Mouse (Mus musculus): ENCODE results near the gene Ptprf.

Gene Ptprf

GRCm38 (mm10) chr4:118257416-118257815 is 33.8 kb downstream of the Ptprf start:
- no peak for DNase-seq

- DNase-seq: no peak
Measured at GRCm38 (mm10) chr4:118256217-118256616, 35.0 kb downstream of the Ptprf start.

DNA sequence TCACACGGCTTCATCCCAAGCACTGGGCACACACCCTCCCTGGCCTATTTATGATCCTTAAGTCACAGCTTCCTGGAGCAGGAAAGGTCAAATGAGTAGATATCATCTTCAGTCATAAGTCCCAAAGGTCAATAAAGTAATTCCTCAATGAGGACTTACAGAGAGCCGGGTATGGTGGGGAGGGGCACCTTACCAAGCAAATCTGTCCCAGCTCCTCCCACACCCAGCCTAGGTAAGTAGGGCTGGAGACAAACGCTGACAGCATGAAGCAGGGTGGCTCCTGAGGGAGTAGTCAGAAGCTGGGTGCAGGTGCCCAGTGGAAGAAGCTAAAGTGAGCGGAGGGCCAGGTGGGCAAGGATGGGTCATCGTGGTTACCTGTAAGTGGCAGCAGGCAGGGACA is 36.3 kb downstream of the Ptprf start:
- DNase-seq: no peak

DNA sequence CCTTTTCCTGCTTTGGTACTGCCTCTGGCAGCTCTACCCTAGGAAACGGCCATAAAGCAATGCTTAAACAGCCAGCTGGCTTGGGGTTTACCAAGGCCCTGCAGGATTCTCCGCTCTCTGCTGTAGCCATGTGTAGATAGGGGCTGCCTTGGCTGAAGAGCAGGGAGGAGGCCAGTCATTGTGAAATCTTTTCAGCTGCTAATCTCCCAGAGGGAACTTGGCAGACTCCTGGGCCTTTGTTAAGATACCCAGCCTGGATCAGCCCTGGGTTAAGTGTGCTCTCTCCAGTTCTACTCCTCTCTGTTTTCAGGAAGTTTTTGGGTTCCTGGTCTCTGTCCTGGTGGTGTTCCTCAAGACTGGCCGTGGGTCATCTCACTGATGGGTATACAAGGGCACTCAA is 43.9 kb downstream of the Ptprf start:
- no peak for DNase-seq

DNA sequence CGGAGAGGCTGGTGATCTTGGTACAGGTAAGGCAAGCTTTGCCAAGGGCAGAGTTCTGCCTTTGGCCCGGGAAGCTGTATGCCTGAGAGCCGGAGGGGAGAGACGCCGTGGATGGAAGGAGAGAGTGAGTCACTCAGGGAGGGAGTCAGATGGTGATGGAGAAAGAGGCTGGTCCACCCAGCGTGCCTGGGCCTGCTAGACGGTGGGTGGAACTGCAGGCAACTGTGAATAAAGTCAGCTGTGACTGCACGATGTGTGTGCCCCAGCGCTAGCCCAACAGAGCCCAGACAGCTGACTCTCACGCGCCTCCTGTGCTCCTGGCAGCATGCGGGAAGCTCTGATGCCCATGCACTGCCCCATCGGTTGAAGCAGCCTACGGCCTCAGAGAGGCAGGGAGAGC is 45.4 kb downstream of the Ptprf start:
- no peak for DNase-seq

DNA sequence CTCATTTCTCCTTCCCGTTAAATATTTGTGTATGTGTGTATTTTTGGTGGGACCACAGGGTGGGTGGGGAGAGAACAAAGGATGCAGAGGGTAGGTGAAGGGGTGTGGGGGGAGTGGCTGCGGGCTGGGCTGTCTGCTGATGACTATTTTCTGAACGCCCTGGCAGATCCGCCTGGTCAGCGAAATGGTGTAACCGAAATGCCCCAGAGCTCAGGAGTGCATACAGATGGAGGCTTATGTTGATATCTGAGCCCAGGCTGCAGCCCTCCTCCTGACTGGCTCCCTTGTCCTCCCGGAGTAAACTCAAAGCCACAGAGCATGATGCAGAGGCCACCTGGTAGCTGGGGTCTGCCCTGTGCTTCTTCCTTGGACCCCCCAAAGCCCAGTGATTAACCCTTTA is 47.4 kb downstream of the Ptprf start:
- DNase-seq: peak; percentile 44

GRCm38 (mm10) chr4:118243298-118243697 is 47.9 kb downstream of the Ptprf start:
- DNase-seq: no peak

DNA sequence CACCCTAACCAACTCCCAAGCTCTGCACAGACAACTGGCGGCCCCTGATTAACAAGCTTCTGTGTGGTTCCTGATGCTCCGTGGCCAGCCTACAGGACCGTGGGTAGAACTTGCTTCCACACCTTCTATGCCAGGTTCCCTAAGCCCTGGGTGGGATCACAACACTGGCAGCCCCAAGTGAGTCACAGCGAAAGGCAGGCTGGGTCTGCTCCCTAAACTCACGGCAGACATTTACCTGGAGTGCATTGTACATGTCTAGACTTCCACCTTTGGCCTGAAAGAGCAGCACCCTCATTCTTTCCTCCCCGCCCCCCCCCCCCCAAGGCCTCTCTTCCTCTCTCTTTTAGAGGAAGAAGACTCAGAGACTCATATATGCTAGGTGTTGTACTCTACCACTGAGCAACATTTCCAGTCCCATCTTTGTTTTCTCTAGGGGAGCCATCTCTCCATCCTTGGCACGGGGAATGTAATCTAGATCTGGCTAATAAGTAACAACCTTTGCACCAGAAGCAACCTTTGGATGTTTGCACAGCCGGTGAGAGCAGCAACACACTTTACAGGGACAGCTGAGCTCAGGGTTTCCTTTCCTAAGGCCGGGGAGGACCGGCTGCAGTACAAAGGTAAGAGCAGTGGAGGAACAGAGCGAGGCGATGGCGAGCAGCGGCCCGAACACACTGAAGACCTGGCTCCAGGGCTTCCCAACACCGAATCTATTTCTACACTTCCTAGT is 51.1 kb downstream of the Ptprf start:
- DNase-seq: peak; percentile 85

DNA sequence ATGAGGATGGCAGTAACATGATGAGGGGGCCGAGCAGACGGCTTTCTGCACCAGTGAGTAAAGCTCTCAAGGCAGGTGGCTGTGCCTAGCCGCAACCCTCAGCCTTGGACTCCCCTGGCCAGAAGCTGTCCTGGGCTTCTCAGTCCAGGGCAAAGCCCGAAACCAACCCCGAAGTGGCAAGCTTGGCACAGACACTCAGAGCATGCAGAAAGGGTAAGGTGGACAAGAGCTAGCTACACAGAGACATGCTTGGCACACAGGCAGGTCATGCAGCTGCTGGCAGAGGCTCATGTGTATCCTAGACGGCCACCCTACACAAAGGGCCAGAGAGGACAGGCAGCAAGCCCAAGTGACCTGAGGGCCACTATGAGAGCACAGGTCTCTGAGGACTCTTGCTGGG is 52.5 kb downstream of the Ptprf start:
- peak; percentile 26 for DNase-seq

DNA sequence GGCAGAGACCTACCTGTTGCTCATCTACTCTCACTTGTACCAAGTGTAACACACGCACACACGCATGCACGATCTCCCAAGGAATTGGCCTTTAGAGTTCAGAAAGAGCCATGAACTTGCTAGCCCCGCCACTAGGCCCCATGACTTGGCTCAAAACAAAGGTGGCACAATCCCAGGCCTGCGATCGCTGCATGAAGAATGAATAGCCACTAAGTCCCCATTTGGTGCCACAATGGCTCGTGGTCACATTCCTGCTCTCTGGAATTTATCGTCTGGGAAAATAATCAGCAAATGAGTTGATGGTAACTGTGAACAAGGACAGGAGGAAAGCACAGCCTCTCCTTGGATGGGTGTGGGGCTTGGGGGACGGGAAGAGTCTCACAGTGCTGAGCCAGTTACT is 54.3 kb downstream of the Ptprf start:
- no peak for DNase-seq

DNA sequence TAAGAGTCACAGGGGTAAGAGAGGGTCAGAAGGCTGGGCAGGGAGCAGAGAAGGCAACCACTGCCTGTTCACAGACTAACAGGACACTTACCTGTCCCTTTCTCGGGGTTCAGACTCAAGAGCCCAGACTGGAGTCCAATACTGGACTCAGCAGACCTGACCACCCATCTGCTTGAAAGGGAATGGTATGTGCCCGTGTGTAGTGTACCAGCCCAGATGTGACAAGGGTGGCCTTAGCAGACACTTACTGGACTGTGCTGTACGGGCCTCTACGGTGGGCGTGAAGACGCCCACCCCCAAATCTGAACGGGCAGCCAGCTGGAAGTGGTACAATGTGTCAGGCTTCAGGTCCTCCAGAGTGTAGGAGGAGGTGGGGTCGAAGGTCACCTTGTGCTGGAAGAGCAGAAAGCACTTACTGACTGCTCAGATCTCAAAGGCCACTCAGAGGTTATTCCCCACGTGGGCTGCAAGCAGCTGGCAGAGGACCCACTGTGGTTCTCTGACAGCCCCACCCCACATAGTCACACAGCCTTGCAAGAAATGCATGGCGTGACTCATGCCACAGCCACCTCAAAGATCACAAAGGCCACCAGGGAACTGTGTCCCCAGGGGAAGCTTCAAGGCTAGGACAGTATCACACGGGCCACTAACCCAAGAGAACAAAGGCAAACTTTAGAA is 56.4 kb downstream of the Ptprf start:
- DNase-seq: peak; percentile 74

DNA sequence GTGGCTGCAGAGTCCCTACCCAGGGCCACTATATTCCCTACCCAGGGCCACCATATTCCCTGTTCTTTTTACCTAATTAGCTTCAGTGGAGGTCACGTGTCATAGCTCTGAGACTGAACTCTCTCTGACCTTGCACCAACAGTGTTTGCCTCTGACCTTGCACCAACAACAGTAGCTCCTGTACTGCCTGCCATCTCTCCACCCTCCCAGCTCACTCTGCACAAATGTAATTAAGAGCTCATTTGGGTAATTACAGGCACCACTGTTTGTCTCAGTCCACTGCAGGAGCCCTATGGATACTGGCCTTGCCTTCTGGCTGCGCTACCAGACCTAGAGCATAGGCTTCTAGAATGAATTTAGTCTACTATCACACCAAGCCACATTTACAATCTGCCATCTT is 57.3 kb downstream of the Ptprf start:
- no peak for DNase-seq

DNA sequence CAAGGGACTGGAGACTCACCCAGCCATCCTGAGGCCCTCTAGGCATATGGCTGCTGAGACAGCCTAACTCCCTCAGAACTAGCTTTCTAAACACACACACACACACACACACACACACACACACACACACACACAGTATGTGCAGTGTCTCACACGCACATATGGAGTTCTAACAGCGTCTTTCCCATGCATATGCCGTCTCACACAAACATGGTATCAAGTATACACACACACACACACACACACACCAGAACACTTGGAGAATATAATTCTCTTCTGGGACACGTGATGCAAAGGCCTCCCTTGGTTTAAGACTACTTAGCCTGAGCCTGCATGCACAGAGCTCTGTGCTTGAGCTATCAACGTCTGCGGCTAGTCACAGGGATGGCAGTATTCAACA is 59.3 kb downstream of the Ptprf start:
- no peak for DNase-seq

DNA sequence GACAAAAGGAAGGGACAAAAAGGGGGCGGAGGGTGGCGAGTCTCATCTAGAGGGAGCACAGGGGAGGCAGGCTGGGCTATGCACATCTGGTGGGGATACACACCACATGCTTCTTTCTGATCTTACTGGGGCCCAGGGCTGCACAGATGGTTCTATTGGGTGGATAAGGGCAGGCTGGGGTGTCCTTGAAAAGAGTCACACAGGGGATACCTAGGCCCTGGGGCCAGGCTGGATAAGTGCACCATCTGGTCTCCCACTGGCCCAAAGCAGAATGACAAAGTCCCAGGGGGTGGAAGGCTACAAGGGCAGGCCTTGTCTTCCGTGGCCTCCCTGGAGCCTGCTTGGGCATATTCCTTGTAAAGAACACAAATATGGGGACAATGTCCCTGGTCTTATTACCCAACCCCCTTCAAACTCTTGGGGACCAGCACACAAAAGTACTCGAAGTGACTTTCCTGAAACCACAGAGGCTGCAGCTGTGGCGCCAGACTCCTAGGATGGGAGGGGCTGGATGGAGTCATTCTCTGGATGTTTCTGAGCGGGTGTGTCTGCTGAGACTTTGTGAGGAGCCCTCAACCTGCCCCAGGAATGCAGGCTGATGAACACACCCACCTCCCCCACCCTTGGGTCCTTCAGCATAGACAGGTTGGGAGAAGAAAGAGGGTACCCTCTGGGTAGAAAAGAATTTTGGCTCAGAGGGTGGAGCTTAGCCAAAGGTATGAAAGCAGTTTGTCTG is 62.0 kb downstream of the Ptprf start:
- no peak for DNase-seq

DNA sequence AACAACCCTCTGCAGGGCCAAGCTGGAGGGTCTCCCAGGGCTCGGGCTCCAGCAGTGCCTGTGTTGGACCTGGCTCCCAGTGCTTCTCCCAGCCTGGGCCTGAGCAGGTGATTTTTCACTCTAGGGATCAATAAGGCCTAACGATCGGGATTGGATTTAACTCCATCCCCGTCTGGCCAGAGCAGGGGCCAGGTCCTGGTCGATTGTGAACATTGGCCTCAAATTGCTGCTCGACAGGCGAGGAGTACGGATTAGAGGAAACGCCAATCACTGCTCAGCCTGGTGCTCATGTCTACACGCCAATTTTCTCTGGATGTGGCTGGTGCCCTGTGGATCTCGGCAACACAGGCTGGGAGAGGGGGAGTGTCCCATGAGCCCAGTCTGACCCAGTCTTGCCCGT is 63.8 kb downstream of the Ptprf start:
- no peak for DNase-seq

DNA sequence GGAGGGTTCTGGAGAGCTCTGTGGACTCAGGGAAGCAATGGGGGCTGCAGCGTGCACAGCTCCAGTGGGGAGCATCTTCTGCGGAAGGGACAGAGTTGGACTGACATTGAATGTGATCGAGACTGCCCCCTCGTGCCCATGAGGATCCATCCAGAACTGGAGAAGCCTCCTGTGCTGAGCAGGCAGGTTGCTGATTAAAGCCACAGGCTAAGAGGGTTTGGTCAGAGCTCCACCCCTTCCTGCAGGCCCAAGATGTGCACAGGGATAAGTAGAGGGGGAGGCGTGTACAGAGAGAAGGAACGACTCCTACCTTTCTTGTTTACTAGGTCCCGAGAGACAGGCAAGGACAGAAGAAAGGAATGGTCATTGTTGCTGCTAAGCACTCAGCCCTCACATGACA is 69.9 kb downstream of the Ptprf start:
- DNase-seq: peak; percentile 49

- peak; percentile 66 for DNase-seq
Measured at GRCm38 (mm10) chr4:118220756-118221155, 70.4 kb downstream of the Ptprf start.

DNA sequence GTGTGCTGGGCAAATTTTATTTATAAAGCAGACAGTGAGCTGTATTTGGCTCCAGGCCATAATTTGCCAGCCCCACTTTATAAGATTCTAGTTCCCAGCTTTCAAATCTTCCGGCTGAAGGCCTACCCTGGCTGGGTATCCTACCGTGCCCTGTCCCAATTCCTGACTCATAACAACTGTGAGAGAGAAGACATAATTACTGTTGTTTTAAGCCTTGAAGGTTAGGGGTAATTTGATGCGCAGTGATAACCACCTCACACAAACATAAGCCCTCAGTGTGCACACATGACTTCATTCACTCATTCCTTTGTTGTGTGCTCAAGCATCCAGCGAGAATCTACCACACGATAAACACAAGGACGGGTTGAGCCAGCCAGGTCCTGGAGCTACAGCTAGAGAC is 71.7 kb downstream of the Ptprf start:
- no peak for DNase-seq

- DNase-seq: peak; percentile 53
Measured at GRCm38 (mm10) chr4:118218521-118218920, 72.7 kb downstream of the Ptprf start.

- peak; percentile 79 for DNase-seq
Measured at GRCm38 (mm10) chr4:118216726-118217595, 74.2 kb downstream of the Ptprf start.

DNA sequence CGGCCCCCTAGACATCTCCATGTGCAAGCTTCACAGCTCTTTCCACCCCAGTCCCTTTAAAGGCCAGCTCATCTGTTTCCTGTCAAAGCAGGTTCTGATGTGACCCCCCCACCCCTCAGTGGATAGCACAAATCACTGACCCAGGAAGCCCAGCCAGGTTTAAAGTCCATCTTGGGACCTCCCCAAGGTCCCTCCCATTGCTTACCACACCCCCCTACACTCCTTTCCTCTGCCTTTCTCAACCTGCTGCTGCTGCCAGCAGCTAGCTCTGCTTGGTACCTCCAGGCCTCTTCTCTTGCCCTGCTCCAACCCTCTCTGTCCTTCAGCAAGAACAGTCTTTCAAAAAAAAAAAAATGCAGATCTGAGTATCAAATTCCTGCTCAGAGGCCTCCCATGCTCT is 76.3 kb downstream of the Ptprf start:
- peak; percentile 63 for DNase-seq

GRCm38 (mm10) chr4:118206918-118207640 is 84.1 kb downstream of the Ptprf start:
- DNase-seq: no peak

All from kidney, postnatal 14 days (tissue).